Mouse (Mus musculus) left cerebral cortex, postnatal 25 days (tissue): ENCODE data around the gene Arpc5. TPM values are rescaled to one million over a fixed set of nuclear protein-coding genes. Genes with fewer than 3 reads are reported as not detected.
"Not testable (repeated sequence)": the region's sequence is repeated elsewhere in the genome, so short reads cannot be mapped to it uniquely, and the experiment has no call there.

Source experiments
- DNase-seq, 2 experiments: peaks; one replicate each; pipeline ENCODE4 v3.0.0; 2022; ENCODE audit warnings: low spot score in 2 of 2, mixed read lengths in 1 of 2
- intact Hi-C: fragments of 180-260 bp; cut with DNase I; formaldehyde crosslinking; loops from one replicate; pipeline ENCODE4 v1.15.1; 2025
- total RNA-seq, 2 experiments: library from RNA; stranded (reverse); gene quantifications; 2 replicates each; pipeline ENCODE4 v1.2.3; 2021

Gene Arpc5
- total RNA-seq, 2 experiments from 2014 or later, result 101 to 107 TPM

GRCm38 (mm10) chr1:152771016-152771415, 4.7 kb downstream of the Arpc5 start:
- DNase-seq, result peak in 1 of 2 experiments; percentile 56
- intact Hi-C loops, result loop anchor here (10.0 kb wide), 1 partner anchor 64 kb away; no protein-coding TSS in a partner anchor

DNA sequence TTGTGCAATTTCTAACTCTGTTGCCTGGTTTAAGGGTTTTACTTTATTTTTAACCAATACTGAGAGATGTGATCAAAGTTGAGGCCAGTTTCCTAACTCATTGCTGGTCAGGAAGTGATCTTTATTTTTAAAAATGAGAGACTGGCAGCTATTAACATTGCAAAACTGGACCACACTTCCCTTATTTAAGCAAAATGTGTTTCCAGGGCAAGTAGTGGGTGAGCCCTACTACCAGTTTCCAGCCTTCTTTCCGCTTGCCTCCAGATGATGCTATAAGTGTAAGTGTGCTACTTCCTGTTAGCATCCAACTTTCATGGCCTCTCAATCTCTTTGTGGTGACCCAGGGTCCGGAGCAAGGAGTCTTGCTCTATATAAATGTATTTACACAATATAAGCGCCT, 8.3 kb downstream of the Arpc5 start:
- intact Hi-C loops, result loop anchor here (10.0 kb wide), 1 partner anchor 60 kb away; no protein-coding TSS in a partner anchor

GRCm38 (mm10) chr1:152779071-152779737, 12.9 kb downstream of the Arpc5 start:
- DNase-seq, result peak; percentile 60 to 67
- intact Hi-C loops, result loop anchor here (10.0 kb wide), 1 partner anchor 56 kb away; no protein-coding TSS in a partner anchor

More for the DNA sequence above, 8.3 kb downstream of the Arpc5 start:
- DNase-seq, result not testable (repeated sequence)

GRCm38 (mm10) chr1:152784620-152785019, 18.3 kb downstream of the Arpc5 start:
- DNase-seq, result no peak
- intact Hi-C loops, result no loop called here

GRCm38 (mm10) chr1:152785446-152785845, 19.1 kb downstream of the Arpc5 start:
- intact Hi-C loops, DNase-seq: not testable (repeated sequence)

DNA sequence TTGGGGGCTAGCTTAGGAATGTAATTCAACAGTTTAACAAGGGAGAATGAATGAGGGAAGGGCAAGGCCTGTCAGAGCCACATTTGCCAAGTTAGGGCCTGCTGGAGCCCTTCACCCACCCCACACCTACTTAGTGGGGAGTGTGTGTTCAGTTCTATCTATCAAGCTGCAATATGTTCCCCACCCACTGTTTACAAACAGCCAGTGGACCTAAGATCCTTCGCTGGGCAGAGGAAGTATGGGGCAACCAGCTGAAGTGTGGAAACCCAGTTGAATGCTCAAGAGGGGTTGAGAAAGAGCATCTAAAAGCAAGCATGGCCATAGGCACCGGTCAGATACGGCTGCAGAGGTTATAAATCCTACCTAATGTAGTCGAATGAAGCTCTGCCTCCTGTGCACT, 20.6 kb downstream of the Arpc5 start:
- DNase-seq, result no peak
- intact Hi-C loops, result no loop called here

DNA sequence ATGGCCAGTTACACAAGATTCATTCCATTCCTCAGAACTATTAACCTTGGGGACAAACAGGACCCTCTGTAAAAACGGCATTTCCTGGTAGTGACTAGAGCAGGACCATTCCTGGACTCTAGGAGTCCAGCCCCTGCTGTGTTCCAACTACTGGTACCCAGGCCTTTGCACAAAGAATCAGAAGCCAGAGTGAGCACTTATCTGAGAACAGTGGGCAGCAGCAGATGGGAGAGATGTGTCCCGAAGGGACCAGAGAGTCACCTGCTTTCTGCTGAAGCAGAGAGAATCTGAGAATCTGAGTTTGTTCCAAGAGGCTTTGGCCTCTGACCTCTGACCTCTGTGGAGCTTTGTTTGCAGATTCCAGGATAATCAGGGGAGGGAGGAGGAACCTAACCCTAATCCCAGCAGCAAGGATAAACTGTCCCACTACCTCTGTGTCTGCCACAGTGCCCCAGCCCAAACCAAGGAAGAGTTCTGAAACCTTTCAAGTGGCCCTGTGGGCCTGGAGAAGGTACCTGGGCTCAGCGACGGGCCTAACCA, 21.8 kb downstream of the Arpc5 start:
- intact Hi-C loops, result no loop called here
- DNase-seq, result no peak

DNA sequence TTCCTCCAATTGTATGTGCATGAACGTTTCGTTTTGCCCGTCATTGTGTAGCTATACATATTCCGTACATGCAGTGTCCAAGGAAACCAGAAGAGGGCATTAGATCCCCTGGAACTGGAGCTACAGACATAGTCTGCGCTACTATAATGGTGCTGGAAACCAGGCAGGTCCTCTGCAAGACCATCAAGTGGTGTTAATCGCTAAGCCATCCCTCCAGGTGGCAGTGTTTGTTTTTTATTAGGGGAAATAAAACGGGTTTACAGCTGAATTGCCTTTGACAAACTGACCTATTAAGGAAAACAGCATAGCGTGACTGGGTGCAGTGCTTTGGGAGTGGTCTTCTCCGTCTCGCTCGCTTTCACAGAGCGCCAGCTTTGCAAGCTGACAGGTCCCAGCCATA, 23.9 kb downstream of the Arpc5 start:
- intact Hi-C loops, result loop anchor here (5.0 kb wide), 2 partner anchors 47 to 112 kb away; partner anchors contain the start of gene Smg7

DNA sequence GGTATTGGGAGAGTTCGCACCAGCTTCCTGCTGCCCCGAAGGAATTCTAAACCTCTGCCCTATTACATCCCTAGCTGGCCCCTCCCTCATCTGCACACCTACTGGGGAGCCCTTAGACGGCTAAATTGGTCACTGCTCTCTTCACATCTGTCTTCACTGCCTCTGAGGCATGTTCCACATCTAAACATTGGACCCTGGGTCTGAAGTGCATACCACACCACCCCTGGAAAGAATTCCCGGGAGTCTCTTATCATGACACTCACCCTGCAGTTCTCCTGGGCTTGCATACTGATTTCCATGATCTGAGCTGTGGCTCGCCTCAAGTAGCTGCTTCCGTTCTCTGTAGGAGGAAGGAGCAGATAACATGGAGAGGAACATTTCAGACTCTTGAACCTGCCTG, 24.5 kb downstream of the Arpc5 start:
- no peak for DNase-seq
- intact Hi-C loops, result loop anchor here (5.0 kb wide), 2 partner anchors 46 to 111 kb away; partner anchors contain the start of gene Smg7

More for the DNA sequence above, 23.9 kb downstream of the Arpc5 start:
- DNase-seq, result no peak

GRCm38 (mm10) chr1:152791269-152791668, 24.9 kb downstream of the Arpc5 start:
- no peak for DNase-seq
- intact Hi-C loops, result loop anchor here (5.0 kb wide), 2 partner anchors 46 to 111 kb away; partner anchors contain the start of gene Smg7

- peak in 1 of 2 experiments; percentile 48 for DNase-seq
- intact Hi-C loops, result loop anchor here (5.0 kb wide), 2 partner anchors 44 to 109 kb away; partner anchors contain the start of gene Smg7
These were observed 26.6 kb downstream of the Arpc5 start for GRCm38 (mm10) chr1:152792736-152793494.

- intact Hi-C loops, result loop anchor here (5.0 kb wide), 2 partner anchors 44 to 109 kb away; partner anchors contain the start of gene Smg7
- DNase-seq, result no peak
These were observed 27.3 kb downstream of the Arpc5 start for GRCm38 (mm10) chr1:152793495-152794130.

- no peak for DNase-seq
- intact Hi-C loops, result no loop called here
These were observed 29.4 kb downstream of the Arpc5 start for GRCm38 (mm10) chr1:152795688-152796255.

DNA sequence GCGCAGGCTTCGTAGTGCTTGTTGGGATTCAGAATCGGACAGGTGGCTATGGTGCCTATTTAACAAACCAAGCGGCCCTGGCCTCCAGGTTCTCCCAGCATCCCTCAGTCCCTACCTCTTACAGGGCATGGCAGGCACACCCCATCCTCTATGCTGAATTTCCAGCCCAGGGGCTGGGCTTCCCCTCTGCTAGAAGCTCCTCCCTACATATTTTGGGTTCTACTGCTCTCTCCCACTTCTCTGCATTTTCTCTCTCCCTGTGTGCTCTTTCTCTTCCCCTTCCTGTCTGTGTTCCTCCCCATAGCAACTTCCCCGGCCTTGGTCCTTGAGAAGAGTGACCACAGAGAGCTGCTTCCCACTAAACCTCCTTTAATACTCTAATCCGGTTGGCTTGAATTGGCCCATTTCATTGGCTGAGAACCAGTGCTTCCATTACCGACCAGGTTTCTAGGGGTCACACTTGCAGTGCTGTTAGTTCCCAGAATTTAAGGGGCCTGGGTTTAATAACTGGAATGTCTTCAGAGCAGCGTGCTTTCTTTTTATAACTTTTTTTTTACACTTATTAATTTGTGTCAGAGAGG, 30.4 kb downstream of the Arpc5 start:
- no peak for DNase-seq
- intact Hi-C loops, result no loop called here

DNA sequence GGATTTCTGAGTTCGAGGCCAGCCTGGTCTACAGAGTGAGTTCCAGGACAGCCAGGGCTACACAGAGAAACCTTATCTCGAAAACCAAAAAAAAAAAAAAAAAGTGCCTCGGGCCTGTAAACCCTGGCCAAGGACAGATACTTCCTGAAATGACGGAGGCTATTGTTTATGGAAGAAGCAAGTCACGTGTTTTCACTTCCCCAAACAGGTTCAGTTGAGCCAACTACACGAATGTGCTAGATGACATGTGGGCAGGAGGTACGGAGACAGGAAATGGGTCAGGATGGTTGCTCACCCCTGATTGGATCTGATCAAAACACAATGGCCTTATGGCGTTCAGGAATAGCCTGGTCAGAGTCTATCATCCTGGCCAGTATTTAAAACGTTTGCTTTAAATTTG, 31.8 kb downstream of the Arpc5 start:
- intact Hi-C loops, result no loop called here
- DNase-seq, result no peak

GRCm38 (mm10) chr1:152799897-152800296, 33.6 kb downstream of the Arpc5 start, which contains the start of gene Ncf2:
Ncf2 (plus strand) TSS chr1:152800194.
- intact Hi-C loops, result no loop called here
- DNase-seq, result peak in 1 of 2 experiments; percentile 31

DNA sequence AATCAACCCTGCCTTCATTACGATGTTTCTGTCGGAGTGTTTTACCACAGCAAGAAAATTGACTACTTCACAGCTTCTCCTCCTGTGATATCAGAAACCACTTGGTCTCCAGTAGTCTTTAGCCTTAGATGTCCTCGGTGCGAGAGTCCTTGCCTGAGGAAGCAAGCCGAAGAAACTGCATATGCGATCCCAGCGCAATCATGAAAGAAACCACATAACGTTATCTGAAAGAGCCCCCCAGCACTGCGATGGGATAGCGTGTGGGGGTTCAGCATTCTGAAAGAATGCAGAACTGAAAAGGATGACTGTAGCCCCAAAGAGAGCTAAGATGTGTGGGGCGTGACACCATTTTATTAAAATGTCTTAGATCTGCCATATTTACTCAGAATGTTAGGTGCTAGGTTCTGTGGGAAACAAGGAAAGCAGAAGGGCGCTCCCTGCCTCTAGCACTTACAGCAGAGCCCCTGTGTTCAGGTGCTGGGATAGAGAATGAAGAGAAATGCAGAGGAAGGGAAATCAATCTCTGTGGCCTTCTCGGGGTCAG, 34.4 kb downstream of the Arpc5 start:
- DNase-seq, result no peak
- intact Hi-C loops, result no loop called here

DNA sequence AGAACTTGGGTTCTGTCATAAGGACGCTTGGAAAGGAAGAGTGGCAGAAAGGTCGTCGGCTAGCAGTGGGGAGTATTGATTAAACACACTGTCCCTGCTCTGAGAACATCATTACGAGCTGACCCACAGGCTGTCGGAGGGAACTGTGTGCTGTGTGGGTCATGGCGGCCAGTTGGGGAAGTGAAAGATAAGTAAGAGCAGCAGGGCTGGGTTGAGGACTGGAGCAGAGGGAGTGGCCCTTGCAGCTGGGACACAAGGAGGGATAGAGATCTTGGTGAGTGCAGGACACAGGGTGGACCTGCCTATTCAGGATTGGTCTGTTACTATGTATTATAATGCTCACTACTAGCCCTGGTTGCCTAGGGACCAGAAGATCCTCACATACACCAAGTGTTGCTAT, 38.6 kb downstream of the Arpc5 start:
- intact Hi-C loops, result no loop called here
- DNase-seq, result no peak
